Mouse (Mus musculus) liver, embryonic 16.5 days (tissue): ENCODE measurements around the gene Rrp12. TPM values are rescaled to one million over a fixed set of nuclear protein-coding genes. Genes with fewer than 3 reads are reported as not detected.
A peak's percentile ranks its signal among the peaks of the same experiment; 100 is the strongest.
"Not testable (repeated sequence)": the region's sequence is repeated elsewhere in the genome, so short reads cannot be mapped to it uniquely, and the experiment has no call there.

Source experiments
- ATAC-seq: fragments of 200-750 bp; cut with Nextera tagmentation; 2 replicates; pipeline ENCODE4 v1.8.0; 2017; ENCODE audit warnings: low read depth, mild to moderate bottlenecking, moderate number of reproducible peaks, moderate library complexity
- H3K27ac ChIP-seq: fragments of 300-500 bp; sonication (generic); 2 replicates; pipeline ENCODE4 v1.5.1; 2014; ENCODE audit warnings: mild to moderate bottlenecking, low read length
- H3K27me3 ChIP-seq: fragments of 300-500 bp; sonication (generic); 2 replicates; pipeline ENCODE4 v1.6.1; 2014; ENCODE audit warnings: low read depth, low read length, mixed read lengths; ENCODE audit not compliant: control insufficient read depth, insufficient read depth
- H3K36me3 ChIP-seq: fragments of 300-500 bp; sonication (generic); 2 replicates; pipeline ENCODE4 v1.6.1; 2014; ENCODE audit warnings: mild to moderate bottlenecking; ENCODE audit not compliant: control insufficient read depth, insufficient read depth
- H3K4me1 ChIP-seq: fragments of 300-500 bp; sonication (generic); 2 replicates; pipeline ENCODE4 v1.6.1; 2014; ENCODE audit warnings: low read depth, low read length, mixed read lengths; ENCODE audit not compliant: control insufficient read depth
- H3K4me2 ChIP-seq: fragments of 300-500 bp; sonication (generic); 2 replicates; pipeline ENCODE4 v1.6.1; 2014; ENCODE audit warnings: low read depth, low read length, mixed read lengths
- H3K4me3 ChIP-seq: fragments of 300-500 bp; sonication (generic); 2 replicates; pipeline ENCODE4 v1.5.1; 2014; ENCODE audit warnings: low read depth, mild to moderate bottlenecking, low read length
- H3K9ac ChIP-seq: fragments of 300-500 bp; sonication (generic); 2 replicates; pipeline ENCODE4 v1.6.1; 2014; ENCODE audit warnings: low read depth, low read length
- H3K9me3 ChIP-seq: fragments of 300-500 bp; sonication (generic); replicated peaks from 2 replicates; pipeline ENCODE4 v1.6.1; 2016; ENCODE audit warnings: low read length; ENCODE audit not compliant: control insufficient read depth
- WGBS: fragments of 180-500 bp; shearing (Covaris S2); extraction: QIAGEN DNeasy Blood & Tissue Kit; methylation state at CpG from one replicate; pipeline ENCODE4 v1.1.7; 2014; ENCODE audit not compliant: insufficient replicate concordance; 5-methylcytosine and 5-hydroxymethylcytosine counted together
- polyA plus RNA-seq: library from polyadenylated mRNA; unstranded; fragments of >200 nt; fragmentation: Nextera tagmentation; extraction: Ambion mirVana; gene quantifications from 2 replicates; pipeline ENCODE4 v1.2.1, GENCODE M21; 2015

Gene Rrp12
- polyA plus RNA-seq, 1 experiment from 2014 or later = 7.5 TPM

DNA sequence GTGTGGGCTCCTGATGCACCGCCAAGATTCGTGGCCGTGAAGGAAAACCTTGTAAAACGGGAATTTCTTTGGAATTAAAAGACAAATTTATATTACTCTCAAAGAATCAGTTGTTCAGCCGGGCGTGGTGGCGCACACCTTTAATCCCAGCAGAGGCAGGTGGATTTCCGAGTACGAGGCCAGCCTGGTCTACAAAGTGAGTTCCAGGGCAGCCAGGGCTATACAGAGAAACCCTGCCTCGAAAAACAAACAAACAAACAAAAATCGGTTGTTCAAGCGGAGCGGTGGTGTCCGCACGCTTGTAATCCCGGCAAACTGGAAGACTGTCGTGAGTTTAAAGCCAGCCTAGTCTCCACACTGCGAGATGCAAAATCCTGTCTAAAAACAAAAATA, 342 bp upstream of the Rrp12 start:
- WGBS = 20% methylated on average over 18 of the region's 18 CpGs
- peak overlapping the region; percentile 93 for H3K4me2 ChIP-seq
- ATAC-seq = no peak
- H3K4me1 ChIP-seq = peaks cover 27% of the 10 kb centered on the region
- peak overlapping the region; percentile 68 for H3K9ac ChIP-seq
- H3K36me3 ChIP-seq = no peaks in the 10 kb centered on the region
- H3K27me3 ChIP-seq = no peaks in the 10 kb centered on the region
- H3K27ac ChIP-seq = no peak overlapping the region
- no peaks in the 10 kb centered on the region for H3K9me3 ChIP-seq
- peak overlapping the region; percentile 89 for H3K4me3 ChIP-seq

- H3K4me2 ChIP-seq = peak overlapping the region; percentile 93
- H3K27me3 ChIP-seq = no peaks in the 10 kb centered on the region
- H3K4me3 ChIP-seq = peak overlapping the region; percentile 89
- H3K4me1 ChIP-seq = peaks cover 20% of the 10 kb centered on the region
- no peak overlapping the region for H3K27ac ChIP-seq
- WGBS = 20% methylated on average over 7 of the region's 7 CpGs
- H3K36me3 ChIP-seq = peaks cover under 1% of the 10 kb centered on the region
- H3K9ac ChIP-seq = peak overlapping the region; percentile 68
- no peak for ATAC-seq
- H3K9me3 ChIP-seq = no peaks in the 10 kb centered on the region
Observed at GRCm38 (mm10) chr19:41894959-41895358, 1.0 kb downstream of the Rrp12 start.

- Histone ChIP-seq H3K9me3 (no peaks in the 10 kb centered on the region), H3K9ac (no peak overlapping the region), H3K27me3 (no peaks in the 10 kb centered on the region), H3K4me1 (no peaks in the 10 kb centered on the region), H3K4me2 (no peak overlapping the region), H3K36me3 (peaks cover 11% of the 10 kb centered on the region), H3K27ac (no peak overlapping the region), H3K4me3 (no peak overlapping the region)
- ATAC-seq = no peak
Observed at GRCm38 (mm10) chr19:41888191-41888590, 7.8 kb downstream of the Rrp12 start.

DNA sequence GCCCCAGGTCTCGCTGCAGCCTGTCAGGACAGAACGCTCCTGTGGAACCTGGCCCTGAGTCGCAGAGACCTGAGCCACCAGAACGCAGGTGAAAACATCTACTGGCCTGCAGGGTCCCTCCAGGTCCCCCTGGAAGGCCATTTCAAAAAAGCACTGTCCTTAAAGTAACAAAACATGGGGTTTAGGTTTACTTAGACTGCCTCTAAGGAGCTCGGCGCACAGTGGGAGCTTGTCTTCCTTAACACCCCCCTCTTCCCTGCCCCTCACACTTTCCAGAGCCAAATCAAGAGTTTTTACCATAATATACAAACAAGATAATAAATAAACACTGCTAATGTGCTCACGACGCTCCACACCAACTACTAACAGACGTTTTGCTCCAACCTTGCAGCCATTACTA, 12.1 kb downstream of the Rrp12 start:
- Histone ChIP-seq H3K9me3 (no peaks in the 10 kb centered on the region), H3K9ac (no peak overlapping the region), H3K36me3 (peaks cover 6% of the 10 kb centered on the region), H3K4me1 (no peaks in the 10 kb centered on the region), H3K4me3 (no peak overlapping the region), H3K27ac (no peak overlapping the region), H3K4me2 (no peak overlapping the region), H3K27me3 (no peaks in the 10 kb centered on the region)
- no peak for ATAC-seq
- WGBS = 80% methylated on average over 9 of the region's 9 CpGs

DNA sequence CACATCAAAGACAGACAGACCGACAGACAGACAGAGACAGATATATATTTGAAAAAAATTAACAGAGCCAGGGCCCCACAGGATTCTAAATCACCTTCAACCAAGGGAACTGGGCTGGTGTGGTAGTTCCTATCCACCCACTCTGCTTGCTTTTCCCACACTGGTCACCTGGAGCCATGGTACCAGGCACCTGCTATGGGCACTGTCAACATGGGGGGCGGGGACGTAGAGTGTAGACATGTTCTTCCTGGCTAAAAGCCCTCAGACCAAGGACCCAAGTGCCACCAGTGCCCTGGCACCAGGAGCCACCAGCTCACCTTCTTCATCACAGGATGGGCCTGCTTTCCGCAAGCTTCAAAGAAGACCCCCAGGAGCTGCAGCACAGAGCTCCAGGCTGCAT, 14.1 kb downstream of the Rrp12 start:
- no peaks in the 10 kb centered on the region for H3K27me3 ChIP-seq
- peaks cover 4% of the 10 kb centered on the region for H3K36me3 ChIP-seq

DNA sequence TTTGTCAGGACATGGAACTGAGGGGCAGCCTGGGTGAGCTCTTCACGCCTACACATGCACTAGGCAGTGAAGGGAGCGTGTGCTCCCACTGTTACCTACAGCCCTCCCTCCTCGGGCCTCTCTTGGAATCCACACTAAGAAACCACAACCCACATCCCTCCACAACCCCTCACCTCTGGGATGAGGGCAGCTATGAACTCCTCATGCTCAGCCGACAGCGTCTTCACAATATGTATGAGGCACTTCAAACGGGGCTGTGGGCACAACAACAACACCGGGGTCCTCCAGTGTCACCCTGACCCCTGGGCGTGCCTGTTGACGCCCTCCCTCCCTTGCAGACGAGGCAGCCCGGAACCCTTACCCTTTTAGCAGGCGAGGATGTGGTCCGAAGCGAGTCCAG, 21.6 kb downstream of the Rrp12 start:
- WGBS = 78% methylated on average over 14 of the region's 14 CpGs
- peaks cover 9% of the 10 kb centered on the region for H3K36me3 ChIP-seq

More for the DNA sequence above, 14.1 kb downstream of the Rrp12 start:
- H3K9me3 ChIP-seq = no peaks in the 10 kb centered on the region
- no peak for ATAC-seq
- H3K4me1 ChIP-seq = no peaks in the 10 kb centered on the region
- no peak overlapping the region for H3K4me3 ChIP-seq
- no peak overlapping the region for H3K9ac ChIP-seq
- no peak overlapping the region for H3K4me2 ChIP-seq
- WGBS = 81% methylated on average over 4 of the region's 4 CpGs
- H3K27ac ChIP-seq = no peak overlapping the region

GRCm38 (mm10) chr19:41872285-41872684, 23.7 kb downstream of the Rrp12 start:
- no peak overlapping the region for H3K27ac ChIP-seq
- no peak overlapping the region for H3K4me2 ChIP-seq
- no peaks in the 10 kb centered on the region for H3K9me3 ChIP-seq
- H3K36me3 ChIP-seq = peaks cover 13% of the 10 kb centered on the region
- no peaks in the 10 kb centered on the region for H3K27me3 ChIP-seq
- no peak for ATAC-seq
- H3K9ac ChIP-seq = no peak overlapping the region
- no peaks in the 10 kb centered on the region for H3K4me1 ChIP-seq
- 86% methylated on average over 2 of the region's 2 CpGs for WGBS
- no peak overlapping the region for H3K4me3 ChIP-seq

More for the DNA sequence above, 21.6 kb downstream of the Rrp12 start:
- no peaks in the 10 kb centered on the region for H3K4me1 ChIP-seq
- H3K9me3 ChIP-seq = no peaks in the 10 kb centered on the region
- ATAC-seq = no peak
- no peaks in the 10 kb centered on the region for H3K27me3 ChIP-seq
- no peak overlapping the region for H3K27ac ChIP-seq
- no peak overlapping the region for H3K4me2 ChIP-seq
- no peak overlapping the region for H3K9ac ChIP-seq
- H3K4me3 ChIP-seq = no peak overlapping the region

DNA sequence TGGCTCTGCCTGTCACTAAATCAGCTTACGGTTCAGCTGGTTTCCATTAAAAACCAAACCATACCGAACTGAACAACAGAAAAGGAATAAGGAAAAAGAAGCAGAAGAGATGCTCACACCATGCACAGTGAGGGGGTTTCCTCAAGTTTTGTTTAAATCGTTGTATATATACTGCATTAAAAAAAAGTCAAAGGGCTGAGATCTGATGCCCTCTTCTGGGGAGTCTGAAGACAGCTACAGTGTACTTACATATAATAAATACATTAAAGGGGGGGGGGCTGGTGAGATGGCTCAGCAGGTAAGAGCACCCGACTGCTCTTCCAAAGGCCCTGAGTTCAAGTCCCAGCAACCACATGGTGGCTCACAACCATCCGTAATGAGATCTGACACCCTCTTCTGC, 26.0 kb downstream of the Rrp12 start:
- not testable (repeated sequence) for H3K4me2 ChIP-seq, H3K27me3 ChIP-seq, H3K9me3 ChIP-seq, H3K4me3 ChIP-seq, ATAC-seq, H3K27ac ChIP-seq, H3K4me1 ChIP-seq, H3K9ac ChIP-seq
- WGBS = 70% methylated on average over 5 of the region's 5 CpGs
- H3K36me3 ChIP-seq = peaks cover 10% of the 10 kb centered on the region

DNA sequence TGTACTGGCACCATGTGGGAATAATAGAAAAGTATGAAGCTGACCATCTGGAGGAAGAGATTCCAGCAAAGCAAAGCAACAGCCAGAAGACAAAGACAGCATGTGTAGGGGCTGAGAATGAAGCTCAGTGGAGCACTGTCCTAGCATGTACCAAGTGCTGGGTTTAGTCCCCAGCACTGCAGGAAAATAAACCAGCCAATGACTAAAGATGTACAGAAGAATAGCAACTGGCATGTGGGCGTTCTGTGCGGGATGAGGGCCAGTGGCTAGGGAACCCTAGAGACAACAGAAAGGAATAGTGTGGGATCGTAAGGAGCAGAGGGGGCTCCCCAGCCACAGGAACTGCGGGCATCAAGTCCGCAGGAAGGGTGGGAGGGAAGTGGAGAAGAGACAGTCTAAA, 26.7 kb downstream of the Rrp12 start:
- Histone ChIP-seq H3K4me3 (no peak overlapping the region), H3K9ac (no peak overlapping the region), H3K4me2 (no peak overlapping the region), H3K36me3 (peaks cover 10% of the 10 kb centered on the region), H3K9me3 (no peaks in the 10 kb centered on the region), H3K4me1 (no peaks in the 10 kb centered on the region), H3K27ac (no peak overlapping the region), H3K27me3 (no peaks in the 10 kb centered on the region)
- no peak for ATAC-seq
- WGBS = 82% methylated on average over 5 of the region's 5 CpGs

DNA sequence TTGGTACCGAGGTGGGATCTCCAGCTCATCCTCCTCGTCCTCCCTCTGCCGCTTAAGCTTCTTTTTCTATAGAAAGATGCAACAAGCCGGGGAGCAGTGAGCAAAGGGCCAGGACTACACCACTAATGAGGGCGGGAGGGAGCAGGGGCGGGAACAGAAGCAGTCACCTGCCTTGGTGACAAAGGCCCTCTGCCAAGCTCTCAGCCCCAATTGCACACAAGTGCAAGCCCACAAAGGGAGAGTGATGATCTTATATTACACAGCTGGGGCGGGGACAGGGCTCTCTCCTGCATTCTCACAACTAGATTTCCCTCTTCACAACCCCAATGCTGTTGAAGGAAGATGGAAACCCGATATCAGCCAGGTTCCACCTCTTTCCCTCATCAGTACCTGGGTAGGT, 29.3 kb downstream of the Rrp12 start:
- Histone ChIP-seq H3K36me3 (peaks cover 13% of the 10 kb centered on the region), H3K4me3 (no peak overlapping the region), H3K4me2 (no peak overlapping the region), H3K27me3 (no peaks in the 10 kb centered on the region), H3K27ac (no peak overlapping the region), H3K9me3 (no peaks in the 10 kb centered on the region), H3K9ac (no peak overlapping the region), H3K4me1 (no peaks in the 10 kb centered on the region)
- 79% methylated on average over 8 of the region's 8 CpGs for WGBS
- no peak for ATAC-seq
